Mouse (Mus musculus) midbrain, postnatal 0 days (tissue): ENCODE results near the gene Gkn3. TPM values are rescaled to one million over a fixed set of nuclear protein-coding genes. Genes with fewer than 3 reads are reported as not detected.

Source experiments
- ATAC-seq: fragments of 200-750 bp; cut with Nextera tagmentation; 2 replicates; pipeline ENCODE4 v1.8.0; 2017; ENCODE audit warnings: moderate number of reproducible peaks, mild to moderate bottlenecking, moderate TSS enrichment, moderate library complexity; ENCODE audit not compliant: low FRiP score
- DNase-seq: peaks from one replicate; pipeline ENCODE4 v3.0.0-alpha.2; 2015; ENCODE audit warnings: low spot score
- H3K27ac ChIP-seq: fragments of 300-500 bp; sonication (generic); 2 replicates; pipeline ENCODE4 v1.5.1; 2014; ENCODE audit warnings: low read depth, mild to moderate bottlenecking, low read length, mixed read lengths
- H3K27me3 ChIP-seq: fragments of 300-500 bp; sonication (generic); 2 replicates; pipeline ENCODE4 v1.6.1; 2014; ENCODE audit warnings: low read length, control low read depth, mixed read lengths; ENCODE audit not compliant: insufficient read depth
- H3K36me3 ChIP-seq: fragments of 300-500 bp; sonication (generic); 2 replicates; pipeline ENCODE4 v1.6.1; 2014; ENCODE audit warnings: low read length, control low read depth, mixed read lengths; ENCODE audit not compliant: insufficient read depth
- H3K4me1 ChIP-seq: fragments of 300-500 bp; sonication (generic); 2 replicates; pipeline ENCODE4 v1.6.1; 2014; ENCODE audit warnings: mild to moderate bottlenecking, control low read depth, antibody characterized with exemption, low read length, mixed read lengths; ENCODE audit not compliant: insufficient read depth
- H3K4me2 ChIP-seq: fragments of 300-500 bp; sonication (generic); 2 replicates; pipeline ENCODE4 v1.6.1; 2014; ENCODE audit warnings: low read depth, mild to moderate bottlenecking, low read length, mixed read lengths; ENCODE audit not compliant: poor library complexity, severe bottlenecking
- H3K4me3 ChIP-seq: fragments of 300-500 bp; sonication (generic); 2 replicates; pipeline ENCODE4 v1.5.1; 2014; ENCODE audit warnings: low read depth, mild to moderate bottlenecking, low read length, moderate library complexity
- H3K9ac ChIP-seq: fragments of 300-500 bp; sonication (generic); replicated peaks from 2 replicates; pipeline ENCODE4 v1.6.1; 2014; ENCODE audit warnings: mild to moderate bottlenecking, low read length, moderate library complexity, mixed read lengths; ENCODE audit not compliant: poor library complexity, severe bottlenecking
- H3K9me3 ChIP-seq: fragments of 300-500 bp; sonication (generic); 2 replicates; pipeline ENCODE4 v1.6.1; 2016; ENCODE audit warnings: low read length, control low read depth
- CTCF ChIP-seq: IDR thresholded peaks from 2 replicates; pipeline ENCODE4 v1.5.1; 2016; ENCODE audit warnings: antibody characterized with exemption, mild to moderate bottlenecking
- WGBS: fragments of 180-500 bp; shearing (Covaris S2); extraction: QIAGEN DNeasy Blood & Tissue Kit; methylation state at CpG from one replicate; pipeline ENCODE4 v1.1.7; 2014; 5-methylcytosine and 5-hydroxymethylcytosine counted together
- polyA plus RNA-seq: library from polyadenylated mRNA; unstranded; fragments of >200 nt; fragmentation: Nextera tagmentation; extraction: Ambion mirVana; gene quantifications from 2 replicates; pipeline ENCODE4 v1.2.1, GENCODE M21; 2015
- total RNA-seq: library from RNA; depleted of rRNA; stranded (reverse); fragments of >200 nt; gene quantifications from 2 replicates; pipeline ENCODE4 v1.2.3, GENCODE M21; 2014; rRNA removed

Gkn3 gene
- total RNA-seq, result 2.6 TPM in 1 of 2 replicates, not detected in the other
- 0.99 and 1.2 TPM in 2 replicates for polyA plus RNA-seq

- ATAC-seq (no peak), DNase-seq (no peak)
- 73% methylated on average over 7 of the region's 7 CpGs for WGBS
- H3K27me3 ChIP-seq, result no peaks in the 10 kb centered on the region
- H3K27ac ChIP-seq, result no peak within 1 kb of the TSS
- H3K36me3 ChIP-seq, result no peaks in the 10 kb centered on the region
- H3K9me3 ChIP-seq, result no peaks in the 10 kb centered on the region
- no peak within 1 kb of the TSS for H3K9ac ChIP-seq
- H3K4me3 ChIP-seq, result no peak within 1 kb of the TSS
- no peaks in the 10 kb centered on the region for H3K4me1 ChIP-seq
- no peak within 1 kb of the TSS for H3K4me2 ChIP-seq
- no peak for TF ChIP-seq CTCF
Measured at GRCm38 (mm10) chr6:87388877-87389276, at the start of gene Gkn3. Gene Gkn3 (minus strand): TSS chr6:87388935.

- no peak overlapping the region for H3K27ac ChIP-seq
- no peaks in the 10 kb centered on the region for H3K9me3 ChIP-seq
- ATAC-seq, result no peak
- WGBS, result 87% methylated on average over 8 of the region's 8 CpGs
- DNase-seq, result no peak
- TF ChIP-seq CTCF, result no peak
- no peak overlapping the region for H3K4me2 ChIP-seq
- H3K36me3 ChIP-seq, result no peaks in the 10 kb centered on the region
- H3K27me3 ChIP-seq, result no peaks in the 10 kb centered on the region
- no peaks in the 10 kb centered on the region for H3K4me1 ChIP-seq
- H3K9ac ChIP-seq, result no peak overlapping the region
- H3K4me3 ChIP-seq, result no peak overlapping the region
Measured at GRCm38 (mm10) chr6:87436745-87437144, 48.0 kb upstream of the Gkn3 start.

- Histone ChIP-seq H3K4me1 (no peaks in the 10 kb centered on the region), H3K4me2 (no peak overlapping the region), H3K27ac (no peak overlapping the region), H3K4me3 (no peak overlapping the region), H3K9ac (no peak overlapping the region), H3K36me3 (no peaks in the 10 kb centered on the region), H3K9me3 (no peaks in the 10 kb centered on the region), H3K27me3 (no peaks in the 10 kb centered on the region)
- 95% methylated on average over 3 of the region's 3 CpGs for whole genome bisulfite sequencing
- TF ChIP-seq CTCF, result no peak
- DNase-seq (no peak), ATAC-seq (no peak)
Measured at GRCm38 (mm10) chr6:87435791-87436190, 47.1 kb upstream of the Gkn3 start.

- no peak within 1 kb of the TSS for H3K27ac ChIP-seq
- 78% methylated on average over 7 of the region's 7 CpGs for WGBS
Measured at GRCm38 (mm10) chr6:87428487-87429044, 39.8 kb upstream of the Gkn3 start, which contains the start of gene Bmp10. Gene Bmp10 (plus strand): TSS chr6:87428994.

GRCm38 (mm10) chr6:87427616-87428015 is 38.9 kb upstream of the Gkn3 start:
- no peak for DNase-seq

More at GRCm38 (mm10) chr6:87428487-87429044, 39.8 kb upstream of the Gkn3 start, which contains the start of gene Bmp10:
- Histone ChIP-seq H3K9me3 (no peaks in the 10 kb centered on the region), H3K36me3 (no peaks in the 10 kb centered on the region), H3K4me1 (no peaks in the 10 kb centered on the region), H3K4me3 (no peak within 1 kb of the TSS), H3K27me3 (no peaks in the 10 kb centered on the region), H3K9ac (no peak within 1 kb of the TSS), H3K4me2 (no peak within 1 kb of the TSS)
- ATAC-seq (no peak), DNase-seq (no peak)
- TF ChIP-seq CTCF, result no peak

GRCm38 (mm10) chr6:87426954-87427353 is 38.2 kb upstream of the Gkn3 start:
- Histone ChIP-seq H3K27ac (no peak overlapping the region), H3K36me3 (no peaks in the 10 kb centered on the region), H3K4me1 (no peaks in the 10 kb centered on the region), H3K9me3 (no peaks in the 10 kb centered on the region), H3K4me3 (no peak overlapping the region), H3K4me2 (no peak overlapping the region), H3K9ac (no peak overlapping the region), H3K27me3 (no peaks in the 10 kb centered on the region)
- DNase-seq (no peak), ATAC-seq (no peak)
- 83% methylated on average over 5 of the region's 5 CpGs for WGBS
- no peak for TF ChIP-seq CTCF

More at GRCm38 (mm10) chr6:87427616-87428015, 38.9 kb upstream of the Gkn3 start:
- no peak overlapping the region for H3K9ac ChIP-seq
- no peak for ATAC-seq
- H3K9me3 ChIP-seq, result no peaks in the 10 kb centered on the region
- no peaks in the 10 kb centered on the region for H3K36me3 ChIP-seq
- TF ChIP-seq CTCF, result no peak
- no peak overlapping the region for H3K4me2 ChIP-seq
- WGBS, result 62% methylated on average over 8 of the region's 8 CpGs
- H3K4me3 ChIP-seq, result no peak overlapping the region
- no peak overlapping the region for H3K27ac ChIP-seq
- no peaks in the 10 kb centered on the region for H3K4me1 ChIP-seq
- no peaks in the 10 kb centered on the region for H3K27me3 ChIP-seq
